Mouse (Mus musculus) A20 (cell line): ENCODE results near the gene Fam168b.
A peak's percentile ranks its signal among the peaks of the same experiment; 100 is the strongest.

Experiments used
- DNase-seq: peaks from one replicate; pipeline ENCODE4 v3.0.0-alpha.2; 2011; ENCODE audit warnings: low read depth, low spot score

Gene Fam168b

DNA sequence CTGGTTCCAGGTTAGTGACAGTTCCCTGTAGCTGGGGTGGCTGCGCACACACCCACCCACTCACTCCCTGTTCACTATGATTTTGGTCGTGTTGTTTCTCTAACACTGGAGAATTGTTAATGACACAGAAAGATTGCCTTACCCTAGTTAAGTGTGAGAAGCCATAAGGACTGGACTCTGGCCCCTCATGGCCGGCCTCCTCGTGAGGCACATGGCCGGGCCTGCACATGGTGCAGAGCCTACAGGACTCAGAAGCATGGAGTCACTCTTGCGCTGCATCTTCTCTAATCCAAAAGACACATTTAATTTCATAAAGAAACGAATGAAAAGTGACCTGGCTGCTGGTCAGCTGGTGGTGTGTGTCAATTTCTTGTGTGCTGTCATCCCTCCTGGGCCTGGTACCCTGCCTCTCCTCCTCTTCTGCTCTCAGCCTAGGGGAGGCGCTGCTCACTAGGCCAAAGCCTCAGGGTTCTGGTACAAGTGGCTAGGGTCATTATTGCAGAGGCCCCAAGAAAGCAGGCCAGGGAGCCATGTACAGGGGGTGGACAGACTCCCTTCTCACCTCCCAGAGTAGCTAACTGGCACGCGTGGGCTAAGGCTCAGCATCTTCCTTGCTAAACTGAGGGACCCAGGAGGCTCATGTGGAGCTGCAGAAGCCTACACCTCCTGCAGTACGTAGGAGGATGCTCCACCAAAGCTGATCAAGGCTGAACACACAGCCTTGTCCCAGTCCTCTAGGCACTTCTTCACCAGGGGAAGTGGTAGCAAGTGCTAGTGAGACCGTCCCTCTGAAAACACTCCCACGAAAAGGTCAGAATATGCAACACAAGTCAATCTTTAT is 30.2 kb downstream of the Fam168b start:
- DNase-seq, result no peak

DNA sequence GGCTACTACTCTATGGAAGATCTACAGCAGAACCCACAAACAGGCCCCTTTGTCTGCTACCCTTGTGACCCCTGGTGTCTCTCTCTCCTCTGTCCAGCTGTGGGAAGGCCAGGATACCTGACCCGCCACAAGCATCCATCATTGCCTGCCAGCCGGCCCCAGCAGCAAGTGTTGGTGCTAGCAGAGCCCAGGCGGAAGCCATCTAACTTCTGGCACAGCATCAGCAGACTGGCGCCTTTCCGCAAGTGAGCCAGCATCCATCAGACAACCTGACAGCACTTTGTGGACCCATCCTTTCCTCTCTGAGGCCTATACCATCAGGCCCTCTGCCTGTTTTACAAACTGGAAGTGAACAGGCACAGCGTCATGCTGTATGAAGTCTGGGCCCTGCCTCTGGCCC is 31.3 kb downstream of the Fam168b start:
- no peak for DNase-seq

DNA sequence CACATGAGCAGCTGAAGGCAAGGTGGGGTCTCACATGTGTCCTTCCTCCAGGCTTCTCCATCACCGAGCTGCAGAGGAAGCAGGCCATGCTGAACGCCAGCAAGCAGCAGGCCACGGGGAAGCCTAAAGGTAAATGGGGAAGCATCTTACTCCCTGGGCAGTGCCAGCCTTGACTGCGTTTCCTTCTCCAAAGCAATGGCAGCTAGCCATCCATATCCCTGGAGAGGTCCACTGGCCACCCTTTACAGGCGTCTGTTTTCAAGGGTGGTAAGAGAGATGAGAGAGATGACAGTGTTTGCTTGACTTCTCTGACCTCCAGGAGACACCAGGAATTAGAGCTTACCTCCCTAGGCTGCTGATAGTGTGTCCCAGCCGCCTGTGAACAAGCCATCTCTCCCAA is 31.8 kb downstream of the Fam168b start:
- no peak for DNase-seq

DNA sequence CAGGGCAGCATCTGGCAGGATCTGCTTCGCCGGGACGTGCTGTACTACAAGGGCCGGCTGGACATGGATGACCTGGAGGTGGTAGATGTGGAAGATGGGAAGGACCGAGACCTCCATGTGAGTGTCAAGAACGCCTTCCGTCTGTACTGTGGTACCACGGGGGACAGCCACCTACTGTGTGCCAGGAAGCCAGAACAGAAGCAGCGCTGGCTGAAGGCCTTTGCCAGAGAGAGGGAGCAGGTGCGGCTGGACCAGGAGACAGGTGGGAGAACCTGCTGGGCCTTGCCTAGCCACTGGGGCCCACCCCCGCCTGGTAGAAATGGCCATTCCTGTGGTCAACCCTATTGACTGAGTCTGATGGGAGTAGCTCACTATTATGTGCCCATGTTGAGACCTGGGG is 32.6 kb downstream of the Fam168b start:
- DNase-seq, result no peak

DNA sequence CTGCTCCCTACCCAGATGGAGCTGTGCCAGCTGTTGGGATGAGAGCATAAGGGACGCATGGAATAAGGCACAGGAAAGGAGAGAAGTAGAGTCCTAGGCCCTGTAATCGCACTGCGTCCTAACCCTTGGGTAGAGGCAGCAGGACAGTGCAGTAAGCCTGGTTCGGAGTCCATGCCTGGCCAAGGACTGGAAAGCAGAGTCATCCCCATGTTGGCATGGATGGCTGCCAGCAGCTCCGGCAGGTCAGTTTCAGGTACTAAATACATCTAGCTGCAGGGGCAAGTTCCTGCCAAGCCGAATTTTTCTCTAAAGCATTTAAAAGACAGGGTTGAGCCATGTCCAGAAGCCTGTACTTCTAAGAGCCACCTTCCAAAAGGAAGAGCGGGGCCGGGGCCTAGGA is 34.4 kb downstream of the Fam168b start:
- DNase-seq, result no peak

DNA sequence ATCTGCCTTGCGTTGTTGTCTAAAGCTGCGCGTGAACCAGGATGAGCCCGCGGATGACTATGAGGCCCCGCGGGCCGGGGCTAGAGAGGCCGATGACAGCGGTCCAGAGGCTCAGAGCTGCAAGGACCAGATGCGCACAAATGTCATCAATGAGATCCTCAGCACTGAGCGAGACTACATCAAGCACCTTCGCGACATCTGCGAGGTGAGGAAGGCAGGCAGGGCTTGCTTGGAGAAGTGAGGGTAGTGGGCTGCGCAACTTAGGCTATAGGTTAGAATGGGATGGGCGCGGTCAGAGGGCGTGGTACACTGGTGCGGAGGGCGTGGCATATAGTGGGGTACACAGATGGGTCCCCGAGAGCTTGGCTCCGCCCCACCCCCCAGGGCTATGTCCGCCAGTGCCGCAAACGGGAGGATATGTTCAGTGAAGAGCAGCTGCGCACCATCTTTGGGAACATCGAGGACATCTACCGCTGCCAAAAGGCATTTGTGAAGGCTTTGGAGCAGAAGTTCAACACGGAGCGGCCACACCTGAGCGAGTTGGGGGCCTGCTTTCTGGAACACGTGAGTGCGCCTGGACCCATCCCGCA is 36.8 kb downstream of the Fam168b start:
- no peak for DNase-seq

DNA sequence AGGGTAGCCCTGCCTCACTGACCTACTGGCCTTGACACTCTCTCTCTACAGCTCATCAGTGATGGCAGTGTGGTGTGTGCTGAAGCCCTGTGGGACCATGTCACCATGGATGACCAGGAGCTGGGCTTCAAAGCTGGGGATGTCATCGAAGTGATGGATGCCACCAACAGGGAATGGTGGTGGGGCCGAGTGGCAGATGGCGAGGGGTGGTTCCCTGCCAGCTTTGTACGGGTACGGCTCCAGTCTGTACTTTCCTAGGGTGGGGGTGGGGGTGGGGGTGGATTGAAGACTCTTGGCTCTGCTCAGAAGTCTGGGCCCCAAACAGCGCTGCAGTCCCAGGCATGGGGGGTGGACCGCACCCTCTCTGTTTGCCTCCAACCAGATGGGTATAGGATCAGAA is 38.0 kb downstream of the Fam168b start:
- DNase-seq, result no peak

DNA sequence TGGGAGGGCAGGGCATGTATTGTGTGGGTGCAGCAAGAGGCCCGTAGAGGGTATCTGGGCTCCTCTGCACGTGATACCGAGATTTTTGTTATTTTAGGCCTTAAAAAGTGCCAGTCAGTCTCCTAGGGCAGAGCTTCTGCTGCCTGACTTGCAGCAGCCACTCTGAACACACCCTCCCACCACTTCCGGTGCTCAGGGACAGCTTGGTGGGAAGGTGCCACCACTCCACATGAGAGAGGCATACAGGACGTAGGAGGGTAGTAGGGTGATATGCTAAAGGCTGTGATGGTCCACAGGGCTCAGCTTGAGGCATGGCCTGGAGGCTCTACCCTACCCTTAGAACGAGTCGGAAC is 40.6 kb downstream of the Fam168b start:
- peak; percentile 57 for DNase-seq

DNA sequence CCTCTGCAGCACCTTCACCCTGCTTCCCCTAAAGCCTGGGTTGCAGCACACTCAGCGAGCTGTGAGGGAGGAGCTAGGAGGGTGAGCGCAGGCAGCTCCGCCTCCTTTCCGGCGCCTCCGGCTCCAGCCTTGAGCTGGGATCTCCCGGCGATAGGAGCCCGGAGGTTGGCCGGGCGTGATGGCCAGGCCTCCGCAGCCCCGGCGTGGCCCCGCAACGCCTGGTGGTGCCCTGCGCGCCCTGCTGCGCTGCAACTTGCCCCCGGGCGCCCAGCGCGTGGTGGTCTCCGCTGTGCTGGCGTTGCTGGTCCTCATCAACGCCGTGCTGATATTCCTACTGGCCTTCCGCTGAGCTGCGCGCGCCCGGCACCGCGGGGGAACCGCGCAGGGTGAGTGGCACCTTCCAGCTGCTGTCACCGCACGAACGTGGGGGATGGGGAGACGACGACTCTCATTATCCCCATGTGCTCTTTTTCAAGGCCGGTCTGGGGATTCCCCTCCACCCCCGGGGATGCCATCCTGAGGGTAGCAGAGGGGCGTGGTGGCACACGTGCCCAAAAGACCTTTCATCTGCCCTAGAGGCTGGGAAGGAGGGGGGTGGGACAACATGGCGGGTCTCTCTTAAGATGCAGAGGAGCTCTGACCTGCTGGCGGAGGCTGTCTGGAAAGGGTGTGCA is 41.1 kb downstream of the Fam168b start:
- DNase-seq, result peak; percentile 79

DNA sequence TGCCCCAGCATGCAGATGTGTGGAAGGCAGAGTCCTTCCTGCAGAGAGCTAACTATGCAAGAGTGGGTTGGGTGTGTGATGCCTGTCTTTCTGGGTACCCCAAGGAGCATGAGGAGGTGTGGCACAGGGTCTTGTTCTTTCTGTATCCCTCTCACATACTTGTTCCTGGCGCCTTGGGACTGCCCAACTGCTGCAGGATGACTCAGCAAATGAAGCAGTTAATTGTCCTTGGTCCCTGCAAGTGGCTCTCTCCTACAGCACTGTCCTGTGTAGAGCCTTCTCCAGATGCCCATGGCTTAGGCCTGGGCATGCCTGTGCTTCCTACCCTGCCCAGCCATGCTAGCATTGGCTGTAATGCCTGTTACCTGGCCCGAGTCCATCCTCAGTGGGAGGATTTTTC is 43.7 kb downstream of the Fam168b start:
- DNase-seq, result no peak

DNA sequence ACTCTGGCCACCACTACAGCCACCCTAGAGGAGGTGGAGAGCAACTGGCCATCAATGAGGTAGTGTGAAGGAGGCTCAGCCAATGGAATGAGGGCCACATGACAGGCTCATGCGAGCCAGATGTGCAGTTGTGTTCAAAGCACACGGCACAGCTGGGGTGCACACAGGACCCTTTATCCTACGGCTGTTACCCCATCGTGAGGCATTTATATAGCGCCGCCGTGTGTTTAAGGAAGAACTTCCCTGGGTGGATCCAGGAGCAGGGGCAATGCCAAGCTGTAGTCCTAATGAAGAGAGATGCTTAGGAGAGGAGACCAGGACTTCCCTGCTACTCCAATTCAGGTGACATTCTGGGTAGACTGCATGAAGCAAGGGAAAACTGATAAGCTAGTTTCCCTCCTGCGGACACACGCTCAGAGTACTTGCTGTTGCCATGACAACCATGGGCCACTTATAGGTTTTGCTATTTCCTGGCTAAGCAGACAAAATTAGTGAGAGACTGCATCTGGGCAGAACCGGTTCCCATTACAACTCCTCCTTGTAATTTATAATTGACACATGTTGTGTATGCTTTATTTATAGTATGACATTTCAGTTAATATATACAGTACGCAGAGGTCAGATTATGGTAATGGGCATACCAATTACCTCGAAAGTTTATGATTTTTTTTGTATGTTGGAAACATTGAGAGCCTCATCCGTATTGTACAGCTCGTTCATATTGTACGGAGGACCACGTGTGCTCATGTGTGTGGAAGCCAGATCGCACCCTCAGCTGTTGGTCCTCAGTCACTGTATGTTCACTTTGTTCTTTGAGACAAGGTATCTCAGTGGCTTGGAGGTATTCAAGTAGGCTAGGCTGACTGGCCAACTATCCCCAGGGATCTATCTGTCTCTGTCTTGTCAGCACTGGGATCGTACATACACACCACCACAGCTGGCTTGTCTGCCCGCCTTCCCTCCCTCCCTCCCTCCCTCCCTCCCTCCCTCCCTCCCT is 49.3 kb downstream of the Fam168b start:
- DNase-seq, result peak; percentile 26

DNA sequence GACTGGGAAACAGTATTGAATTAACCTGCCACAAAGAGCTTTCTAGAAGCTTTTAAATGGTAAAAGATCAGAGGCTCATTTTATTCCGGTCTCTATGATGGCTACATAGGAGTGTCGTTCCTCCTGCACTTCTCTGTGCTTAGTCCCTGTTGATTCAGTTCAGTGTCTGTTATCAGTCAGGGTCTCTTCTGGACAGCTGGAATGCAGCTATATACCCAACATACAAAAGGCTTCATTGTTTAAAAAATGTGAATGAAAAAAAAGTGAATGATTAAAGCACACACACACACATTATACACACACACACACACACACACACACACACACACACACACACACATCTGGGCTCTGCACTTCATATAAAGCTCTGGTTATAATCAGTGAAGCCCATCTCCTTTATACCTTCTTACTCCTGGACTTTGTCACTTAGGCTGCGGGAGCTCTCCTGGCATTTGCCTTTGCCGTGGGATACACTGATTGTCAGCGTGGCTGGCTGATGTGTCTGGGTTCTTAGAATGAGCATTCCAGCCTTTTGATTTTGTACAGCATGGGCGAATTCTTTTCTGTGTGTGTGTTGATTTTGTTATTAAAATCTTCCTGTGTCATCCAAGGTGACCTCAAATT is 59.2 kb downstream of the Fam168b start:
- DNase-seq, result no peak

DNA sequence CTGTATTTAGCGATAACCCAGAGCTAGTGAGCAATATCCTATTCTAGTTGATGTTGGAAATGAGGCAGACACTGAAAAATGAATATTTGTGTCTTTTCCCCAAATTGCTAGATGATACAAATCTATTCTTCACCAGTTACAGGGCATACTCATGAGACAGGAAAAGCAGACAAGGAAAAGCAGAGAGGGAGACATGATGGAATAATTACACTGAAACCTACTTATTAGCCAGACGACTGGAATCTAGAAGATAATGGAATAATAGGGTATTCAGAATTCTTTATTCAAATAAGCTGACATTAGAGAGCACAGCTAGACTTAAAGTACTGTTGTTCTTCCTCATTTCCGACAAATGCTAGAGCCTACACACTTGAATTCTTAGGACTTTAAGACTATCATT is 67.0 kb downstream of the Fam168b start:
- DNase-seq, result no peak

DNA sequence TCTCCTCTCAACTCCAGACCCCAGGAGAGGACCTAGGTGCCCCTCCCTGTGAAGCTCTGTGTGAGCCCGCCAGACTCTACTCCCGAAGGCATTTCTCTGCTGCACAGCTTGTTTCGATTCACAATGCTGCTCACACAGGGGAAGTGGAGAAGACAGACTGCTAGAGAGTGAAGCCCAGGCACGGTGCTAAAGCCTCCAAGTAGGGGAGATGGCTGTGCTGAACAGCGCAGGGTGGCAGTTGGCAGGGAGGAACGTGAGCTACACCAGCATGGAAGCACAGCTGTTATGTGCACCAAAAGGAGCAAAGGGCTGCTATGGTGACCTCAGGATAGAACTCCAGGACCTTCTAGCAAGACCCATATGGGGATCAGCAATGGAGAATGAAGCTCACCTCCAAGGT is 74.0 kb downstream of the Fam168b start:
- DNase-seq, result no peak

DNA sequence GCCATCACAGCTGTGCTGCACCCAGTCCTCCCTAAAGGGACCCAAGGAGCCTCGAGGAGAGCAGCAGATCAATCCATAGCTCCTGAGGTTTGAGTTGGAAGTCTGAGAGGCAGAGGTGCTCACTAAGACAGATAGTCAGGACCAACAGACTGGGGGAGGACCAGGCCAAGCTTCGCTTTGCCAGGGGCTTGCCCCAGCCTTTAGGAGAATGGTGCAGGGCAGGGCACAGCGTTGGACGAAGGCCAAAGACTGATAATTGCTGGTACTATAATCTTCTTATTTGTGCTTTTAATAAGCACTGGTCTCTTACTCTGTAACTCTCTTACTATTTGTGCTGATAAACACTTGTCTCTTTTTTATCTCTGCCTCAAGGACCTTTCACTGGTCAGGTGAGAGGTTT is 75.0 kb downstream of the Fam168b start:
- no peak for DNase-seq

DNA sequence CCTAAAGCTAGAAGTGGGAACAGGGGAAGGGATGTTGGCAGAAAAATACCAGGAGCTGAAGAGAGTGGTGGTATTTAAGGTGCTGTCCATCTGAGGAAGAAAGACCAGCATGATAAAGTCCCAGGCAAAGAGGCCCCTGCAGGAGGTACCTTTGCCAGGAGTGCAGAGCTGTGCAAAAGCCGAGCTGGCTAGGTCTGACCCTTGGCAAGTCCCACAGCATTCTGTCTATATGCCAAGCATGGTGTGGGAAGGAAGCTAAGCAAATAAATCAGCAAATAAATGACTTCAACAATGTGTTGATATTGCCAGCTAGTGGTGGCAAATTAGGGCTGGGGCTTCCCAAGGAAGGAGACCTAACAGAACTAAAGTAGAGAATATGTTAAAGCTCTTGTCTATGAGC is 76.0 kb downstream of the Fam168b start:
- no peak for DNase-seq
